Comparison of ENCODE assay signal across 8 mouse cellular contexts in genomic region chr12:59382812-59383211, GRCm38 (mm10).
A peak's percentile ranks its signal among the peaks of the same experiment; 100 is the strongest.
DNase-seq lines count a peak whose midpoint lies in the region; ATAC-seq and TF ChIP-seq lines count a peak whose summit lies in the region.

No protein-coding gene starts in this region.

- no peaks in the 10 kb centered on the region for H3K36me3 ChIP-seq in ES-Bruce4 (ENCODE audit: control insufficient read depth, insufficient read depth, low read length, poor library complexity, severe bottlenecking)
- H3K36me3 ChIP-seq in forebrain, postnatal 0 days (ENCODE audit: insufficient read depth), result no peaks in the 10 kb centered on the region
- H3K36me3 ChIP-seq in midbrain, embryonic 14.5 days (ENCODE audit: control insufficient read depth, insufficient read depth, low read length), result no peaks in the 10 kb centered on the region

- peak; percentile 39 to 63 for DNase-seq in heart, postnatal 10 days
- DNase-seq in heart, adult 9 months (ENCODE audit: low spot score in 2 of 2), result no peak
- peak; percentile 29 for DNase-seq in c-Kit-positive CD71-positive TER-119-positive erythroid progenitor cells, embryonic 14.5 days (ENCODE audit: low spot score)
- DNase-seq in forebrain, postnatal 0 days, result peak; percentile 86
- peak; percentile 28 to 55 for DNase-seq in layer of hippocampus, postnatal 36 days
- peak; percentile 87 for DNase-seq in midbrain, embryonic 14.5 days
- no peak for DNase-seq in gastrocnemius, postnatal 14 days

- H3K4me1 ChIP-seq in ES-Bruce4 (ENCODE audit: control insufficient read depth, insufficient read depth, low read length), result no peaks in the 10 kb centered on the region
- no peaks in the 10 kb centered on the region for H3K4me1 ChIP-seq in forebrain, postnatal 0 days (ENCODE audit: insufficient read depth)
- no peaks in the 10 kb centered on the region for H3K4me1 ChIP-seq in midbrain, embryonic 14.5 days (ENCODE audit: control insufficient read depth, insufficient read depth, low read length)

- no peak overlapping the region for H3K27ac ChIP-seq in ES-Bruce4 (ENCODE audit: insufficient read depth, low read length)
- no peak overlapping the region for H3K27ac ChIP-seq in forebrain, postnatal 0 days (ENCODE audit: low read depth, low read length)
- H3K27ac ChIP-seq in midbrain, embryonic 14.5 days (replicated peaks; ENCODE audit: low read depth, low read length), result no peak overlapping the region

- H3K4me2 ChIP-seq in forebrain, postnatal 0 days (ENCODE audit: low read depth), result no peak overlapping the region
- no peak overlapping the region for H3K4me2 ChIP-seq in midbrain, embryonic 14.5 days (ENCODE audit: low read length)

- no peak for TF ChIP-seq EP300 in ES-Bruce4 (IDR thresholded peaks at IDR 0.05; ENCODE audit: insufficient read depth, low read depth, low read length)

- TF ChIP-seq CTCF in ES-Bruce4 (IDR thresholded peaks at IDR 0.05; ENCODE audit: low read depth, low read length), result peak; percentile 25
- TF ChIP-seq CTCF in forebrain, postnatal 0 days (IDR thresholded peaks at IDR 0.05; ENCODE audit: low read depth), result peak; percentile 72

- no peak overlapping the region for H3K4me3 ChIP-seq in ES-Bruce4 (ENCODE audit: low read depth, low read length)
- H3K4me3 ChIP-seq in forebrain, postnatal 0 days (ENCODE audit: low read depth, low read length), result no peak overlapping the region
- no peak overlapping the region for H3K4me3 ChIP-seq in midbrain, embryonic 14.5 days (replicated peaks; ENCODE audit: low read depth, low read length)

- no peak overlapping the region for H3K9ac ChIP-seq in ES-Bruce4 (ENCODE audit: low read depth, poor library complexity, severe bottlenecking)
- H3K9ac ChIP-seq in forebrain, postnatal 0 days, result no peak overlapping the region
- no peak overlapping the region for H3K9ac ChIP-seq in midbrain, embryonic 14.5 days (replicated peaks; ENCODE audit: low read length)

- no peaks in the 10 kb centered on the region for H3K27me3 ChIP-seq in ES-Bruce4 (ENCODE audit: control insufficient read depth, insufficient read depth, low read length, poor library complexity, severe bottlenecking)
- H3K27me3 ChIP-seq in forebrain, postnatal 0 days (ENCODE audit: insufficient read depth, low read length), result no peaks in the 10 kb centered on the region
- H3K27me3 ChIP-seq in midbrain, embryonic 14.5 days (ENCODE audit: control insufficient read depth, insufficient read depth, low read length), result no peaks in the 10 kb centered on the region

- intact Hi-C loops in heart, postnatal 10 days (cut with DNase I), result loop anchor here (10.0 kb wide), 1 partner anchor 1202 kb away; no protein-coding TSS in a partner anchor
- intact Hi-C loops in gastrocnemius, postnatal 14 days (cut with DNase I; ENCODE audit: low total_unique reads), result no loop called here

- no peaks in the 10 kb centered on the region for H3K9me3 ChIP-seq in ES-Bruce4 (replicated peaks; ENCODE audit: control insufficient read depth, insufficient read depth, low read length, poor library complexity, severe bottlenecking)
- H3K9me3 ChIP-seq in forebrain, postnatal 0 days (ENCODE audit: low read length), result no peaks in the 10 kb centered on the region
- H3K9me3 ChIP-seq in midbrain, embryonic 14.5 days (ENCODE audit: control insufficient read depth, low read length), result no peaks in the 10 kb centered on the region

- no peak for TF ChIP-seq POLR2A in ES-Bruce4 (IDR thresholded peaks at IDR 0.05; ENCODE audit: insufficient read depth, low read length)

- WGBS in forebrain, postnatal 0 days, result 30% methylated on average over 3 of the region's 3 CpGs
- WGBS in midbrain, embryonic 14.5 days, result 31% methylated on average over 3 of the region's 3 CpGs

- ATAC-seq in forebrain, postnatal 0 days, result peak; percentile 59
- ATAC-seq in midbrain, embryonic 14.5 days (ENCODE audit: low FRiP score, low TSS enrichment), result peak; percentile 27; the same call in 1 of the 2 replicates

Comparison
In these comparisons a context has a peak if more than half of its experiments do, and no peak if none do; other contexts are left out.
1. DNase-seq: peak in heart, postnatal 10 days (2 of 2), c-Kit-positive CD71-positive TER-119-positive erythroid progenitor cells, embryonic 14.5 days (single experiment), forebrain, postnatal 0 days (single experiment), layer of hippocampus, postnatal 36 days (2 of 2) and midbrain, embryonic 14.5 days (single experiment); none in heart, adult 9 months (0 of 2) and gastrocnemius, postnatal 14 days (single experiment).